Mouse (Mus musculus): Measurements from ENCODE around the gene Spef1. TPM values are rescaled to one million over a fixed set of nuclear protein-coding genes. Genes with fewer than 3 reads are reported as not detected.

The Spef1 gene
- polyA plus RNA-seq, 1 experiment from 2014 or later = 3.2 TPM

GRCm38 (mm10) chr2:131178828-131179245 lies 8.2 kb downstream of the Spef1 start:
- Histone ChIP-seq H3K36me3 (replicated peaks) (peaks cover 31% of the 10 kb centered on the region), H3K4me3 (peak overlapping the region; percentile 88), H3K4me1 (peaks cover 54% of the 10 kb centered on the region), H3K27me3 (replicated peaks; ENCODE audit: low read depth, poor library complexity, severe bottlenecking) (peaks cover 7% of the 10 kb centered on the region), H3K27ac (replicated peaks) (peak overlapping the region; percentile 92), H3K9me3 (no peaks in the 10 kb centered on the region)
- DNase-seq (ENCODE audit: low spot score) = peak; percentile 54
- 38% methylated on average over 26 of the region's 26 CpGs for WGBS

DNA sequence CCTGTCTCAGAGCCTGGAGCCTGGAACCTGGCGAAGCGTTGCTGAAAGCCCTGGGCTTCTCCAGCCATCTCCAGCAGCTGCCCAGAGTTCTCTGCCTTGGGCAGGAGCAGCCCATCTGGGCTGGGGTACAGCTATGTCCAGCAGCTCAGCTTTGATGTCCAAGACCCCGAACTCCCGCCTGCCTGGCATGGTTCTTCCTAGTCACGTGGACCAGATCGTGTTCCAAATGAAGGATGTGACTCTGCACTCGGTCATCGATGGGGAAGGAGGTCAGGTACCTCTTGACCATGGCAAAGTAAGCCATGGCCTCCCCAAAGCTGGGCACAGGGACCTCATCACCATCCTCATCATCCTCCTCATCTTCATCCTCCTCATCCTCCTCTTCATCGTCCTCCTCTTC lies 9.2 kb downstream of the Spef1 start:
- H3K4me1 ChIP-seq = peaks cover 54% of the 10 kb centered on the region
- H3K9me3 ChIP-seq = no peaks in the 10 kb centered on the region
- H3K36me3 ChIP-seq (replicated peaks) = peaks cover 31% of the 10 kb centered on the region
- peaks cover 16% of the 10 kb centered on the region for H3K27me3 ChIP-seq (replicated peaks; ENCODE audit: low read depth, poor library complexity, severe bottlenecking)
- no peak for DNase-seq (ENCODE audit: low spot score)
- peak overlapping the region; percentile 19; the same call in 1 of the 2 replicates for H3K27ac ChIP-seq (replicated peaks)
- peak overlapping the region; percentile 88 for H3K4me3 ChIP-seq
- WGBS = 90% methylated on average over 9 of the region's 9 CpGs

DNA sequence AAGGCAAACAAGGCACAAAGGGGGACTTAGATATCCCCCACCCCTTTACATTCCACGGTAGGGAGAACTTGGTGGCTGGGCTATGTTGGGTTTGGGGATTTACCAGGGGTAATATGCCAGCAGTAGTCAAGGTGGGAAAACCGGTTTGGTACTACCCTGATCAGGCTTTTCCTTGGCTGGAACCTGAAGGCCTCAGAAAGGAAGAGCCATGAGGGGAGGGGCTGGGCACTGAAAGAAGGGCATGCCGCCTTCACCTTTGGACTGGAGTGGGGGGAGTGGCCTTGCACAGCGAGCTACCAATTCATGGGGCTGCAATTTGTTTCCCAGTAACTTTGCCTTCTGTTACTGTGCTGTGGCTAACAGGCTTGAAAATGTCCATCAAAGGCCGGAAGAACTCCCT lies 10.6 kb downstream of the Spef1 start:
- H3K27me3 ChIP-seq (replicated peaks; ENCODE audit: low read depth, poor library complexity, severe bottlenecking) = peaks cover 31% of the 10 kb centered on the region
- peaks cover 61% of the 10 kb centered on the region for H3K4me1 ChIP-seq
- DNase-seq (ENCODE audit: low spot score) = no peak
- no peak overlapping the region; the same call in 1 of the 2 replicates for H3K27ac ChIP-seq (replicated peaks)
- peak overlapping the region; percentile 88; the same call in 1 of the 2 replicates for H3K4me3 ChIP-seq
- 70% methylated on average over 5 of the region's 5 CpGs for WGBS
- peaks cover 31% of the 10 kb centered on the region for H3K36me3 ChIP-seq (replicated peaks)
- H3K9me3 ChIP-seq = no peaks in the 10 kb centered on the region

- peaks cover 67% of the 10 kb centered on the region for H3K4me1 ChIP-seq
- no peak for DNase-seq (ENCODE audit: low spot score)
These were observed 11.2 kb downstream of the Spef1 start for GRCm38 (mm10) chr2:131175945-131176309.

DNA sequence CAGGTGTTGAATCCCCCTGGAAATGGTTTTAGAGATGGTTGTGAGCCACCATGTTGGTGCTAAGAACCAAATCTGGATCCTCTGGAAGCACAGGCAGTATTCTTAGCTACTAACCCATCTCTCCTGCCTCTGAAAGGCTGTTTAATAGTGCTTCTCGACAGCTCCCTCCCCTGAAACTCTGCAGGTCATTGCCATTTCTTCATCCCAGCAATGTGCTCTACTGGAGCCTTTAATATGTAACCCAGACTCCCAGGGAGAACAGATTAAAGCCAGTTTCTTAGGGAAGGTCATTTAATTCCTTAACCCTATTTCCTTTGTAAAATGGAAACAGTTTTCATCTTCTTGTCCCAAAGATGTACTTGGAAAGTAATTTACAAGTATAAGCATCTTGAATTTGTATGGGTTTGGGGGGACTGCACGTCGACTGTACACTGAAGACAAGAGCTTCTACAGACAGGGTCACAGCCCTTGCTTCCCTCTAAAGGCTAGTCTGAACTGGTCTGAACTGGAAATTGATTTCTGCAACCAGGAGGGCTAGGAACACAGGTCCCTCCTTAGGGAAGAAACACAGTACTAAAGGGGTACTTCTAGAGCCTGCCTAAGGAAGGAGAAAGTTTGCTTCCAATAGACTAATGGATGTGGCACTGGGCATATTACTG lies 11.7 kb downstream of the Spef1 start:
- DNase-seq (ENCODE audit: low spot score) = no peak
- Histone ChIP-seq H3K27me3 (replicated peaks; ENCODE audit: low read depth, poor library complexity, severe bottlenecking) (peaks cover 41% of the 10 kb centered on the region), H3K9me3 (no peaks in the 10 kb centered on the region), H3K4me3 (no peak overlapping the region), H3K27ac (replicated peaks) (no peak overlapping the region), H3K36me3 (replicated peaks) (peaks cover 31% of the 10 kb centered on the region), H3K4me1 (peaks cover 70% of the 10 kb centered on the region)
- WGBS = 74% methylated on average over 3 of the region's 3 CpGs

More at GRCm38 (mm10) chr2:131175945-131176309, 11.2 kb downstream of the Spef1 start:
- peaks cover 31% of the 10 kb centered on the region for H3K36me3 ChIP-seq (replicated peaks)
- no peak overlapping the region for H3K27ac ChIP-seq (replicated peaks)
- no peaks in the 10 kb centered on the region for H3K9me3 ChIP-seq
- peaks cover 36% of the 10 kb centered on the region for H3K27me3 ChIP-seq (replicated peaks; ENCODE audit: low read depth, poor library complexity, severe bottlenecking)
- H3K4me3 ChIP-seq = no peak overlapping the region
- WGBS = 95% methylated on average over 1 of the region's 1 CpGs

DNA sequence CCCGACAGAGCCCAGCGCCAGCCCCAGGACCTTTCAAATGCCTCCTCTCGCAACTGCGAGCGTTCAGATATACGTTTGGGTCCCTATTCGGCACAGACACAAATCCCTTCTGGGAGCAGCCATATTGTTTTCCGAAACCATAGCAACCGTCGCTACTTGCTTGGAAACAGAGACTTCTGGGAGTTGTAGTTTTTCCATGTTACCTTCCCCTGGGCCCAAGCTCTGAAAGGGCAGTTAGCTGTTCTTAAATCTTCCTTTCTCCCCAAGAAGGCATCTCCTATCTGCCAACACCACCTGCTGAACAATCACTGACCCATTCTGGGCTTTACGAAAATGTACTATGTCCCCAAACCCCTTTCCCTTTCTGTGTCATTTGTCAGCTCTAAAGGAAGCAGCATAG lies 12.4 kb downstream of the Spef1 start:
- H3K27ac ChIP-seq (replicated peaks) = no peak overlapping the region
- H3K9me3 ChIP-seq = no peaks in the 10 kb centered on the region
- peaks cover 66% of the 10 kb centered on the region for H3K4me1 ChIP-seq
- peaks cover 48% of the 10 kb centered on the region for H3K27me3 ChIP-seq (replicated peaks; ENCODE audit: low read depth, poor library complexity, severe bottlenecking)
- peaks cover 31% of the 10 kb centered on the region for H3K36me3 ChIP-seq (replicated peaks)
- H3K4me3 ChIP-seq = peak overlapping the region; percentile 60
- 6% methylated on average over 11 of the region's 11 CpGs for WGBS
- peak; percentile 58 for DNase-seq (ENCODE audit: low spot score)

GRCm38 (mm10) chr2:131172322-131172721 lies 14.8 kb downstream of the Spef1 start:
- no peak for DNase-seq (ENCODE audit: low spot score)
- H3K27ac ChIP-seq (replicated peaks) = no peak overlapping the region
- H3K9me3 ChIP-seq = no peaks in the 10 kb centered on the region
- WGBS = 33% methylated on average over 9 of the region's 9 CpGs
- H3K27me3 ChIP-seq (replicated peaks; ENCODE audit: low read depth, poor library complexity, severe bottlenecking) = peaks cover 53% of the 10 kb centered on the region
- peaks cover 52% of the 10 kb centered on the region for H3K4me1 ChIP-seq
- no peak overlapping the region for H3K4me3 ChIP-seq
- peaks cover 16% of the 10 kb centered on the region for H3K36me3 ChIP-seq (replicated peaks)

DNA sequence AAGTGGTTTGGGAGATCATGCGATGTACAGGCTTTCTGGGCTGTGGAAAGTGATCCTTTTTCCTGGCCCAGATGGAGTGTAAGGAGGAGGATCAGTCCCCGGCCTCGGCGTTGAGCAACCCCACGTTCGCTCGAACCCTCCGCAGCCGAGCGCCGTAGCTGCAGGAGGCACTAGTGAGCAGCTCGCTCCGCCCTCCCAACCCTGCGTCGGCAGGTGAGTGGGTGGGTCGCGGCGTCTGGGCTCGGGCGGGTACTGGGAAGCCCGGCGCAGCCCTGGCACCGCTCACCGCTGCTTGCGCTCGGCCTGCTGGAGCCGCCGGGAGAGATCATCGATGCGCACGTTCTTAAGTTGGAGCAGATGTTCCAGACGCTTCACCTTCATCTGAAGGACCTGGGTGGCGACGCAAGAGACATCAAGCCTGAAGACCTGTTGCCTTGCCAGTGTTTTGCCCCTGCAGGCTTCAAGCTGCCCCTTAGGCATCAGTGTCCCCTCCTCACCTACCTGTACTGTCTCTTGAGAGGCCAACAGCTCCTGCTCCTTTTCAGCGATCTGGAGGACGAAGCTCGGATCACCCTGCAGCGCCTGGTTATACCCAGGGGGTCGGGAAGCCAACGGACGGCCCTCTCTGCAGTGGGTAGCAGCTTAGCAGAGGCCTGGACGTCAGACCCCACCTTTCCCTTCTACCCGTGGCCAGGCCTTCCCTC lies 15.5 kb downstream of the Spef1 start:
- WGBS = 2% methylated on average over 43 of the region's 43 CpGs

DNA sequence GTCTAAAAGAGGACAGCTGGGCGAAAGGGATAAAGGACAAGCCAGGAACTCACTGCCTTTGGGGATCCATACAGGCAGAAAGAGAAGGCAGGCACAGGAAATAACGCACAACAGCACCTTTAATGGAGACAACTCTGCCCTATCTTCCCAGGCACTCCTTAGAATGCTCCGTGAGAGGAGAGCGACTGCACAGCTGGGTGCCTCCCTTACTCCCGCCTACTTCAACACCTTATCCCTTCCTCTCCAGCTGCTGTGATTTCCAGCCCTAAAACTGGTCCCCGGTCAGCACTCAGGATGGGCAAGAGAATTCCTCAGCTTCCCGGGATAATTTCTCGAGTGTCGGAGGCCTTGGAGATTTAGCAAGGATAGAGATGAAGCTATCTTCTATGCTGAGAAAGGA lies 16.1 kb downstream of the Spef1 start:
- DNase-seq (ENCODE audit: low spot score) = no peak
- Histone ChIP-seq H3K27me3 (replicated peaks; ENCODE audit: low read depth, poor library complexity, severe bottlenecking) (peaks cover 53% of the 10 kb centered on the region), H3K9me3 (no peaks in the 10 kb centered on the region), H3K4me1 (peaks cover 39% of the 10 kb centered on the region), H3K36me3 (replicated peaks) (peaks cover 3% of the 10 kb centered on the region; the same call in 1 of the 2 replicates), H3K27ac (replicated peaks) (no peak overlapping the region), H3K4me3 (peak overlapping the region; percentile 52)
- 11% methylated on average over 9 of the region's 9 CpGs for WGBS

More for the DNA sequence above, 15.5 kb downstream of the Spef1 start:
- Histone ChIP-seq H3K27me3 (replicated peaks; ENCODE audit: low read depth, poor library complexity, severe bottlenecking) (peaks cover 53% of the 10 kb centered on the region), H3K9me3 (no peaks in the 10 kb centered on the region), H3K4me1 (peaks cover 45% of the 10 kb centered on the region), H3K4me3 (peak overlapping the region; percentile 52), H3K36me3 (replicated peaks) (peaks cover 8% of the 10 kb centered on the region), H3K27ac (replicated peaks) (no peak overlapping the region; the same call in 1 of the 2 replicates)
- peak; percentile 55 for DNase-seq (ENCODE audit: low spot score)

DNA sequence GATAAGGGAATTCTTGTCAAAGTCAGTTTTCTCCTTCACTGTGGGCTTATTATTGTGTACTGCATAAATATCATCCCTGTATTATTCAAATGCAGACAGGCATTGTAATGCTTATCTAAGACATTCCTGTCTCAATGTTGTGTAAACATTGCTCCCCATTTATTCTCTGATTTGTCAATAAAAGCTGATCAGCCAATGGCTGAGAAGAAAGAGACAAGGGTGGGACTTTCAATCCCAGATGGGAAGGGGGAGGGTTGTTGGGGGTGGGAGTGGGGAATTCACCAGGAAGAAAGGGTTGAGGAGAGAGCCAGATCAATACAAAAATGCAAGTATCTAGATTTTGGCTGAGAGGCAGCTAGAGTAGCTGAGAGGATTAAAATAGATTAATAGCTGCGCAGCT lies 18.2 kb downstream of the Spef1 start:
- WGBS = 72% methylated on average over 1 of the region's 1 CpGs
- peaks cover 47% of the 10 kb centered on the region for H3K27me3 ChIP-seq (replicated peaks; ENCODE audit: low read depth, poor library complexity, severe bottlenecking)
- peaks cover 3% of the 10 kb centered on the region; the same call in 1 of the 2 replicates for H3K9me3 ChIP-seq
- H3K4me3 ChIP-seq = no peak overlapping the region
- H3K4me1 ChIP-seq = peaks cover 25% of the 10 kb centered on the region
- no peaks in the 10 kb centered on the region for H3K36me3 ChIP-seq (replicated peaks)
- DNase-seq (ENCODE audit: low spot score) = no peak
- H3K27ac ChIP-seq (replicated peaks) = no peak overlapping the region

GRCm38 (mm10) chr2:131167984-131168383 lies 19.1 kb downstream of the Spef1 start:
- DNase-seq (ENCODE audit: low spot score) = no peak
- Histone ChIP-seq H3K36me3 (replicated peaks) (no peaks in the 10 kb centered on the region), H3K9me3 (peaks cover 3% of the 10 kb centered on the region; the same call in 1 of the 2 replicates), H3K4me3 (no peak overlapping the region), H3K27ac (replicated peaks) (no peak overlapping the region), H3K4me1 (peaks cover 25% of the 10 kb centered on the region), H3K27me3 (replicated peaks; ENCODE audit: low read depth, poor library complexity, severe bottlenecking) (peaks cover 37% of the 10 kb centered on the region)
- 87% methylated on average over 6 of the region's 6 CpGs for WGBS

DNA sequence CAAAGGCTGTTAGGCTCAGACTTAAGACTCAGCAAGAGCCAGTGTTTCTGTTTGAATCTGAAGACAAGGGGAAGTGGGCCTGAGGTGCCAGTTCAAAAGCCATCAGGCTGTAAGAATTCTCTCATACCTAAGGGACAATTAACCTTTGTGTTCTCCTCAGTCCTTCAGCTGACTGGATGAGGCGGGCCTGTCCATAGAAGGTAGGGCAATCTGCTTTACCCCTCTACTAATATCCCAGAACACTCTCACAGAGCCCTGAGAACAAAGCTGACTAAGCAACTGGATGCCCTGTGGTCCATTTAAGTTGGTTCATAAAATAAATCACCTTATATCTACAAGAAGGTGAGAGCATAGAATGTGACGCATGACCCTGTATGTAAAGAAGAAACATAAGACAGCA lies 20.9 kb downstream of the Spef1 start:
- Histone ChIP-seq H3K4me3 (no peak overlapping the region), H3K27ac (replicated peaks) (no peak overlapping the region), H3K9me3 (peaks cover 3% of the 10 kb centered on the region; the same call in 1 of the 2 replicates), H3K36me3 (replicated peaks) (no peaks in the 10 kb centered on the region), H3K27me3 (replicated peaks; ENCODE audit: low read depth, poor library complexity, severe bottlenecking) (peaks cover 19% of the 10 kb centered on the region), H3K4me1 (peaks cover 15% of the 10 kb centered on the region)
- WGBS = 85% methylated on average over 2 of the region's 2 CpGs
- no peak for DNase-seq (ENCODE audit: low spot score)

DNA sequence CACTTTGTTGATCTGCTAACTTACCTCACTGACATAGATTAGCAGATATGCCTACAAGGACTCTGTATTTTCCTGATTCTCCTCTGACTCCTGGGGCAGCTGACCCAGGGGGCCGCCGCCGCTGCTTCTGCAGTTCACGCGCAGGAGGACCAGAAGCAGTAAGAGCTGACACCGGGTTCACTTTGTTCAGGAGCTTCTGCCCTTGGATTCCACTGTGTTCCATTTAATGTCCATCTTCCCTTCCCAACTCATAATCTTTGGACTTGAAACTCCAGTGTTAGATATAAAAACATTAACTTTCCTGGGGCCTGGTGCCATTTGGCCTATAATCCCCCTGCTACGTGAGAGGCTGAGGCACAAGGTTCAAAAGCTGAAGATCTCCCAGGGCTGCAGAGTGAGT lies 23.2 kb downstream of the Spef1 start:
- Histone ChIP-seq H3K27ac (replicated peaks) (no peak overlapping the region), H3K36me3 (replicated peaks) (no peaks in the 10 kb centered on the region), H3K9me3 (peaks cover 3% of the 10 kb centered on the region; the same call in 1 of the 2 replicates), H3K27me3 (replicated peaks; ENCODE audit: low read depth, poor library complexity, severe bottlenecking) (no peaks in the 10 kb centered on the region; the same call in 1 of the 2 replicates), H3K4me3 (no peak overlapping the region), H3K4me1 (peaks cover 14% of the 10 kb centered on the region)
- DNase-seq (ENCODE audit: low spot score) = no peak
- WGBS = 73% methylated on average over 7 of the region's 7 CpGs

Measured in embryonic facial prominence, embryonic 10.5 days (tissue).